Mouse (Mus musculus) heart, adult 2 months (tissue): ENCODE results near the gene Teddm2. TPM values are rescaled to one million over a fixed set of nuclear protein-coding genes. Genes with fewer than 3 reads are reported as not detected.
"Not testable (repeated sequence)": the region's sequence is repeated elsewhere in the genome, so short reads cannot be mapped to it uniquely, and the experiment has no call there.

ENCODE experiments used
- DNase-seq, 2 experiments: peaks; one replicate each; pipeline ENCODE4 v3.0.0; 2021
- H3K27ac ChIP-seq: fragments of 200-600 bp; 2 replicates; pipeline ENCODE4 v1.8.1; 2022
- H3K27me3 ChIP-seq: fragments of 200-500 bp; 2 replicates; pipeline ENCODE4 v1.6.1; 2012; ENCODE audit warnings: mild to moderate bottlenecking, low read length, inconsistent platforms, mixed read lengths; ENCODE audit not compliant: control insufficient read depth, insufficient read depth
- H3K36me3 ChIP-seq: fragments of 200-500 bp; 2 replicates; pipeline ENCODE4 v1.6.1; 2012; ENCODE audit warnings: low read length, inconsistent platforms; ENCODE audit not compliant: control insufficient read depth, insufficient read depth
- H3K4me1 ChIP-seq: fragments of 200-500 bp; 2 replicates; pipeline ENCODE4 v1.6.1; 2011; ENCODE audit warnings: low read length; ENCODE audit not compliant: control insufficient read depth, insufficient read depth
- H3K4me3 ChIP-seq: fragments of 200-600 bp; 2 replicates; pipeline ENCODE4 v1.8.1; 2022
- H3K79me2 ChIP-seq: fragments of 200-500 bp; replicated peaks from 2 replicates; pipeline ENCODE4 v1.6.1; 2012; ENCODE audit warnings: mild to moderate bottlenecking, inconsistent platforms, low read length, moderate library complexity, mixed read lengths; ENCODE audit not compliant: control insufficient read depth, insufficient read depth
- H3K9ac ChIP-seq: fragments of 200-500 bp; 2 replicates; pipeline ENCODE4 v1.6.1; 2012; ENCODE audit warnings: low read depth, mild to moderate bottlenecking, control low read depth, inconsistent platforms, low read length, mixed read lengths
- CTCF ChIP-seq: fragments of 200-600 bp; IDR thresholded peaks from 2 replicates; pipeline ENCODE4 v1.8.1; 2022; ENCODE audit warnings: antibody characterized with exemption, mild to moderate bottlenecking, moderate library complexity
- EP300 ChIP-seq: fragments of 200-500 bp; IDR thresholded peaks from 2 replicates; pipeline ENCODE4 v1.6.1; 2011; ENCODE audit warnings: low read depth, low read length, control low read depth; ENCODE audit not compliant: insufficient read depth
- POLR2A ChIP-seq: fragments of 200-500 bp; IDR thresholded peaks from 2 replicates; pipeline ENCODE4 v1.6.1; 2011; ENCODE audit warnings: mild to moderate bottlenecking, low read depth, low read length, control low read depth; ENCODE audit not compliant: insufficient read depth
- WGBS: fragments of 180-500 bp; shearing (Covaris S2); methylation state at CpG from one replicate; pipeline ENCODE4 v1.1.7; 2018; 5-methylcytosine and 5-hydroxymethylcytosine counted together
- intact Hi-C: fragments of 180-260 bp; cut with DNase I; formaldehyde crosslinking; loops from one replicate; pipeline ENCODE4 v1.15.1; 2025
- polyA plus RNA-seq: library from polyadenylated mRNA; depleted of rRNA; stranded (reverse); fragments of >200 nt; gene quantifications from 2 replicates; pipeline ENCODE4 v1.2.3, GENCODE M21; 2012
- total RNA-seq, 2 experiments: library from RNA; stranded (reverse); gene quantifications; 2 replicates each; pipeline ENCODE4 v1.2.3; 2021

The Teddm2 gene
- total and polyA plus RNA-seq, 3 experiments, result 0.49 to 0.91 (median 0.91) TPM

DNA sequence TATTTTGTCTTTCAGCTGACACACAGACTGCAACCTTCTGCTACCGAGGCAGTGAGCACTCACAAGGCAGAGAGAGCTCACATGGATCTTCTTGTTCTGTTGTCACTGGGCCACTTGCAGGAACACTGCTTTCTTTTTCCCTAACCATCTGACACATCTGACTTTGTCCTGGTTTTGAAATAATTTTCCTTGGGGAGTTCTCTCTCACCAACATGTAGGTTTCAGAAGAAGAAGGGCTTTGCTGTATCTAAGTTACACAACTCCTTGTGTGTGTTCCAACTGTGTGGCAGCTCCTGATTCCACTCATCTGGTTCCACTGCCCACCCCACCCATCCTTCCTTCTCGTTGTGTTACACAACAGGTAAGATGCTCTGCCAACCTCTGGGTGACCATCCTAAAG is 6.3 kb downstream of the Teddm2 start:
- WGBS, result 40% methylated on average over 2 of the region's 2 CpGs
- Histone ChIP-seq H3K9ac (no peak overlapping the region), H3K4me3 (no peak overlapping the region), H3K27ac (no peak overlapping the region), H3K27me3 (no peaks in the 10 kb centered on the region), H3K36me3 (no peaks in the 10 kb centered on the region), H3K79me2 (no peaks in the 10 kb centered on the region), H3K4me1 (peaks cover 1% of the 10 kb centered on the region; the same call in 1 of the 2 replicates)
- no peak for DNase-seq
- TF ChIP-seq POLR2A, result no peak
- intact Hi-C loops, result loop anchor here (2.0 to 5.0 kb wide), 2 partner anchors 139 to 834 kb away; no protein-coding TSS in a partner anchor

DNA sequence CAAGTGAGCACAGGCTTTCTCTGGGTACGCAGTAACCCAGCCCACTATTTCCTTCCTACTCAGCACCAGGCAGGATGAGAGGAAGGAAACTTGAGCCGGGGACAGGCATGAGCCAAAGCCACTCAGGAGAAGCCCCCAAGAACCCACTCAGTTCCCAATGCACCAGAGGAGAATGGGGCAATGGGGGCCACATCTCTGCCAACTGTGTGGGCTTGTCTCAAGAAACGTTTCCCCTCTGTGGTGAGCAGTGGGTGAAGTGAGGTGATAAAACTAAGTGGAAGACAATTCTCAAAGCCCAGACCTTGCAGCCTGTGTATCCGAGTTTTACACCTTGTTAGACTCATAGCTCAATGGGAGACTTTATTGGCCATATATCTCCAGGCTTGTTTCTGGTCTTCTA is 8.6 kb downstream of the Teddm2 start, which contains the start of gene Teddm1a:
Gene Teddm1a (plus strand): TSS at position 301 of the 400 bp plus-strand sequence.
- Histone ChIP-seq H3K9ac (no peak within 1 kb of the TSS), H3K4me1 (peaks cover 1% of the 10 kb centered on the region; the same call in 1 of the 2 replicates), H3K79me2 (no peaks in the 10 kb centered on the region), H3K36me3 (no peaks in the 10 kb centered on the region), H3K4me3 (no peak within 1 kb of the TSS), H3K27me3 (no peaks in the 10 kb centered on the region), H3K27ac (no peak within 1 kb of the TSS)
- no peak for TF ChIP-seq EP300
- no peak for TF ChIP-seq POLR2A
- TF ChIP-seq CTCF, result no peak
- intact Hi-C loops, result loop anchor here (5.0 kb wide), 1 partner anchor 836 kb away; no protein-coding TSS in a partner anchor
- no peak for DNase-seq
- WGBS, result 31% methylated on average over 4 of the region's 4 CpGs

DNA sequence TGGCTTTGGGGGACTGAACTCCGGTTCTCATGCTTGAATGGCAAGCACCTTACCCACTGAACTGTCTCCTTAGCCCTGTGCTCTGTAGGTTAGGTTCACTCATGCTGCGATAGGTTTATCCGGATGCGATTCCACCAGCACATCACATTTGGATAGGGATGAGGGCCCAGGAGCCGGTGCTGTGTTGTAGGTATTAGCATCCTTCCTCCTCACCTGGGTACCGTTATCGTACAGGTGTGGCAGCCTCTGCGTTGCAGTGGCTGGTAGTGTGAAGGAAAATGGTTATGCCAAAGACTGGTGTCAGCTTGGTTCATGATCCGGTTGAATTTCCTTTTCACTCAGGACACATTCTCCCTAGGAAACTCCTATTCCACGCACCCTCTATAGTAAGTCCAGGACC is 9.9 kb downstream of the Teddm2 start:
- intact Hi-C loops, result loop anchor here (5.0 kb wide), 1 partner anchor 837 kb away; no protein-coding TSS in a partner anchor

DNA sequence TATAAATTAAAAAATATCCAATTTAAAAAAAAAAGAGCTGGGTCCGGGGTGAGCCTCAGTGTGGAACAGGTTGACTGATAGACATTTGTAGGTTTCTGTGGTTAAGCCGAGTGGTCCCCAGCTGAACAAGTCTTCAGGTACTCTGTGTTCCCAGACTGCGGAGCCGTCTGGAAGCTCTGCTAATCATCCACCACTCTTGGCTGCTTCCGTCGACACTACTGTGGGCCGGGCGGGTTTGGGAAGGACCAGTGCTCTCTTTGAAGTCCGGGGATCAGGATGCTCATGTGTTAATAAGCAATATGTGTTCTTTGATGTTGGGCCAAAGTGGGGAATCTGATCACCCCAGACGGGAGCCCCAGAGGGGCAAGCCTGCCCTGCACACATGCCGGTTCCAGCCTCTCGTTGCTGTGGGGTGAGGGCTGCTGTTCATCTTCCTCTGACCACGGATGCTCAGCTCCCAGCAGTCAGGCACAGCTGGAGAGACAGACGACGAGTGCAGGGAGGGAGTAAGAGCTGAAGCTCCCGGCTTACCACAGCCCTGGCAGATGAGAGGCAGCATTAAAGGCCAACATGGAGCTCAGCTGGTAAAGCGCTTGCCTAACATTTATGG is 13.9 kb downstream of the Teddm2 start:
- no peak overlapping the region for H3K9ac ChIP-seq
- H3K27ac ChIP-seq, result no peak overlapping the region
- no peak for DNase-seq
- H3K4me3 ChIP-seq, result no peak overlapping the region
- no peaks in the 10 kb centered on the region for H3K27me3 ChIP-seq
- intact Hi-C loops, result no loop called here
- no peaks in the 10 kb centered on the region for H3K36me3 ChIP-seq
- H3K79me2 ChIP-seq, result no peaks in the 10 kb centered on the region
- TF ChIP-seq EP300 (no peak), POLR2A (no peak), CTCF (no peak)
- no peaks in the 10 kb centered on the region for H3K4me1 ChIP-seq
- WGBS, result 47% methylated on average over 17 of the region's 17 CpGs

More for the DNA sequence above, 9.9 kb downstream of the Teddm2 start:
- Histone ChIP-seq H3K79me2 (no peaks in the 10 kb centered on the region), H3K9ac (no peak overlapping the region), H3K4me3 (no peak overlapping the region), H3K27me3 (no peaks in the 10 kb centered on the region), H3K27ac (no peak overlapping the region), H3K36me3 (no peaks in the 10 kb centered on the region), H3K4me1 (peaks cover 1% of the 10 kb centered on the region; the same call in 1 of the 2 replicates)
- no peak for DNase-seq
- WGBS, result 97% methylated on average over 10 of the region's 10 CpGs
- no peak for TF ChIP-seq CTCF
- TF ChIP-seq EP300, result no peak
- TF ChIP-seq POLR2A, result no peak

DNA sequence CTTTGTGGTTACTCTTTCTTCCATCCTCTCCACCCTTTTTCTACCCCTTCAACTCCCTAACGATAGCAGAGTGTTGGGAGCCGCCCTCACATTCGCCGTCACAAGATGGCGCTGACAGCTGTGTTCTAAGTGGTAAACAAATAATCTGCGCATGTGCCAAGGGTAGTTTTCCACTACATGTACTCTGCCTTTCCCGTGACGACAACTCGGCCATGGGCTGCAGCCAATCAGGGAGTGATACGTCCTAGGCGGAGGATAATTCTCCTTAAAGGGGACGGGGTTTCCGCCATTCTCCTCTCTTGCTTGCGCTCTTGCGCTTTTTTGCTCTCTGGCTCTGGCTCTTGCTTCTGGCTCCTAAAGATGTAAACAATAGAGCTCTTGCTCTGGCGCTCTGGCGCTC is 19.6 kb downstream of the Teddm2 start:
- H3K27me3 ChIP-seq, DNase-seq, H3K79me2 ChIP-seq, H3K9ac ChIP-seq, H3K4me1 ChIP-seq, intact Hi-C loops, H3K4me3 ChIP-seq, H3K36me3 ChIP-seq, H3K27ac ChIP-seq: not testable (repeated sequence)
- WGBS, result 93% methylated on average over 17 of the region's 17 CpGs

DNA sequence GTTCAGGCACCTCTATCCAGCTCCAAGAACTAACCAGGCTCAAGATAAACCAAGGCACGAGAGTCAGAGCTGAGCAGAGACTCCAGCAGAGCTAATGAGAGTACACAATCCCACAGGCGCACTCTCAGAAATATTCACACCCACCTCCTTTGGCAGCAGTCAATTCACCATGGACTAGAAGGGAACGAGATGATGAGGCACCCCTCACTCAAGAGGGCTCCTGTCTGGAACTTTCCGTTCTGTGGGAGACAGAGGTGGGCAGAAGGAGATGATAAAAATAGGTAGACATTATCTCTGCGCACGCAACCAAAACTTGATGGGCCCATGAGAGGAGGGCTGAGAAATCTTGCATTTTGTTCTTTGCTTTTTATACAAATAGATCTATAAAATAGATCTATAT is 26.0 kb downstream of the Teddm2 start, which contains the start of gene Teddm1b:
Gene Teddm1b (plus strand): TSS at position 301 of the 400 bp plus-strand sequence.
- H3K4me3 ChIP-seq, result no peak within 1 kb of the TSS
- H3K27me3 ChIP-seq, result no peaks in the 10 kb centered on the region
- H3K4me1 ChIP-seq, result no peaks in the 10 kb centered on the region
- 73% methylated on average over 6 of the region's 6 CpGs for WGBS
- intact Hi-C loops, result no loop called here
- no peaks in the 10 kb centered on the region for H3K79me2 ChIP-seq
- no peak for DNase-seq
- H3K27ac ChIP-seq, result no peak within 1 kb of the TSS
- TF ChIP-seq CTCF, result no peak
- TF ChIP-seq POLR2A, result no peak
- TF ChIP-seq EP300, result no peak
- no peaks in the 10 kb centered on the region for H3K36me3 ChIP-seq
- H3K9ac ChIP-seq, result no peak within 1 kb of the TSS
